Comparison of ENCODE assay signal across 19 mouse cellular contexts in the genomic region with DNA sequence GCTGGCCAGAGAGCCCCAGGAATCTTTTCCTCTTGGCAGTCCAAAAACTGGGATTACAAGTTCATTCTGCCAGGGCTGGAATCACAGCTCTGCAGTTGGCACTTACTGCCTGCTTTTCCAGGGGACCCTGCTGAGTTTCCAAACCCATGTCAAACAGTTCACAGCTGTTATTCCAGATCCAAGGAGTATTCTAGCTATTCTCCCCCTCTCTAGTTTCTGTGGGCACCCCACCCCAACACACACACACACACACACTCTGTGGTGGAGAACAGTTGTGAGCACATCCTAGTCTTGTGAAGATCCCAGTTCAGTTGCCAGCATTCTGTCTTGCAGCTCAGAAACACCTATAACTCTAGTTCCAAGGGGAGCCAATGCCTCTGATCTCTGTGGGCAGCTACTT. TPM values are rescaled to one million over a fixed set of nuclear protein-coding genes. Genes with fewer than 3 reads are reported as not detected.
DNase-seq lines count a peak whose midpoint lies in the region; TF ChIP-seq lines count a peak whose summit lies in the region.
"Had no signal": no experiment of that assay in that cellular context is flagged by ENCODE, and none has a peak within 500 bp of the region (broad histone marks: within the 10 kb centered on the region; RNA-seq: fewer than 3 reads in every experiment).

No protein-coding gene starts in this region.

- H3K4me3 ChIP-seq in kidney, adult 2 months (ENCODE audit: insufficient read depth, low read depth, low read length): no peak overlapping the region
- H3K4me3 ChIP-seq: gastrocnemius, adult 2 months; hindbrain, embryonic 15.5 days; liver, embryonic 15.5 days had no signal

- TF ChIP-seq POLR2A in kidney, adult 2 months (IDR thresholded peaks at IDR 0.05; ENCODE audit: low read depth, low read length): no peak

- no peaks in the 10 kb centered on the region for H3K27me3 ChIP-seq in kidney, adult 2 months (replicated peaks; ENCODE audit: control insufficient read depth, insufficient read depth, low read length)
- H3K27me3 ChIP-seq: hindbrain, embryonic 15.5 days had no signal

- H3K36me3 ChIP-seq in kidney, adult 2 months (ENCODE audit: control insufficient read depth, insufficient read depth, low read length): no peaks in the 10 kb centered on the region
- H3K36me3 ChIP-seq: hindbrain, embryonic 15.5 days; liver, embryonic 15.5 days had no signal

- TF ChIP-seq CTCF in kidney, adult 2 months (conservative IDR thresholded peaks at IDR 0.05; ENCODE audit: insufficient read depth, insufficient read length, low read depth, low read length): no peak

- DNase-seq in kidney, adult 2 months: peak; percentile 23
- no peak for DNase-seq in kidney, adult 9 months
- peak; percentile 77 for DNase-seq in cerebellum, adult 11-12 months
- DNase-seq in cerebellum, postnatal 36 days: peak; percentile 59 to 67
- DNase-seq in lung, postnatal 36 days: peak; percentile 25
- no peak for DNase-seq in c-Kit-positive CD71-positive TER-119-positive erythroid progenitor cells, embryonic 14.5 days (ENCODE audit: low spot score)
- no peak for DNase-seq in ovary, postnatal 36 days (ENCODE audit: low spot score)
- DNase-seq: forebrain, postnatal 0 days; gastrocnemius, adult 2 months; heart, adult 18-20 months; kidney, adult 8-10 months; kidney, postnatal 4 days; retina, postnatal 1 day had no signal

- H3K27ac ChIP-seq in kidney, adult 2 months (ENCODE audit: insufficient read depth, low read depth, low read length): peak overlapping the region; percentile 63; the same call in 1 of the 2 replicates
- H3K27ac ChIP-seq: gastrocnemius, adult 2 months; hindbrain, embryonic 15.5 days; liver, embryonic 15.5 days had no signal

- 0 out of 2 replicates have a peak, but pooled peaks cover 3% of the 10 kb centered on the region for H3K4me1 ChIP-seq in kidney, adult 2 months (ENCODE audit: control insufficient read depth, insufficient read depth, low read length)
- H3K4me1 ChIP-seq: hindbrain, embryonic 15.5 days had no signal

RNA-seq across cellular contexts. Expression of gene Gm14214, which starts 52.7 kb away (rescaled TPM):
- not detected in 2 replicates for polyA plus RNA-seq in kidney, adult 2 months (2012; rRNA removed)
- polyA plus RNA-seq: forebrain, postnatal 0 days; heart, postnatal 0 days; hindbrain, embryonic 15.5 days; limb, embryonic 11.5 days; liver, embryonic 15.5 days; neural tube, embryonic 14.5 days; stomach, embryonic 16.5 days had no signal

Comparison
In these comparisons a context has a peak if more than half of its experiments do, and no peak if none do; other contexts are left out.
1. DNase-seq: peak in kidney, adult 2 months (single experiment), cerebellum, adult 11-12 months (single experiment), cerebellum, postnatal 36 days (2 of 2) and lung, postnatal 36 days (single experiment); none in kidney, adult 9 months (single experiment), c-Kit-positive CD71-positive TER-119-positive erythroid progenitor cells, embryonic 14.5 days (single experiment) and ovary, postnatal 36 days (single experiment).